Mouse (Mus musculus) stomach, postnatal 0 days (tissue): ENCODE measurements around the gene Slc44a2.

Experiments
- CTCF ChIP-seq: IDR thresholded peaks from 2 replicates; pipeline ENCODE4 v1.5.1; 2016; ENCODE audit warnings: antibody characterized with exemption, low read depth, mild to moderate bottlenecking, moderate library complexity
- EP300 ChIP-seq: optimal IDR thresholded peaks from 2 replicates; pipeline ENCODE3; 2016; ENCODE audit warnings: antibody characterized with exemption

DNA sequence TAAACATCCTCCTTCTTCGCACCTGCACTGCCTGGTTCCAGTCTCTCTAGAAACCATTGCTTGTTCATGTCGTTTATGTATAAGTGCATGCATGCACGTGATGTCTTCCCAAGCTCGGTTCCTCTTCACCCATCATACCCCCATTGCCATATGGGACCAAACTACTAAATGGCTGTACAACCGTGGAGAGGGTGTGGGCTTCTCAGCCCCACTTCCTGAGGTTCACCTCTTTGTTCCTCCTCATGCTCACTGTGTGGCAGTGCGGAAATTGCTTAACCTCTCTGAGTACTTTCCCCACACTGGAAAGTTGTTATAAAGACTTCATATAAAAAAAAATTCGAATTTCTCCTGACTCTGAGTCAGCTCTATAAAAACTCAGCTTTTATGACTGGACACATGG, 3.8 kb upstream of the Slc44a2 start:
- TF ChIP-seq CTCF (no peak), EP300 (no peak)
